Mouse (Mus musculus) CD4-positive, CD25-positive, alpha-beta regulatory T cell, adult 2 months (primary cell): Measurements from ENCODE around the gene Sepsecs.
A peak's percentile ranks its signal among the peaks of the same experiment; 100 is the strongest.
"Not testable (repeated sequence)": the region's sequence is repeated elsewhere in the genome, so short reads cannot be mapped to it uniquely, and the experiment has no call there.

ENCODE experiments used
- DNase-seq: peaks from one replicate; pipeline ENCODE4 v3.0.0-alpha.2; 2012; ENCODE audit warnings: low read depth, low spot score

The Sepsecs gene

GRCm38 (mm10) chr5:52669426-52670191, at the start of gene Sepsecs:
Gene Sepsecs, minus strand, starts transcription at chr5:52669708.
- DNase-seq: peak; percentile 93

- no peak for DNase-seq
Measured at GRCm38 (mm10) chr5:52716742-52717448, 47.4 kb upstream of the Sepsecs start.

GRCm38 (mm10) chr5:52712704-52713103, 43.2 kb upstream of the Sepsecs start:
- no peak for DNase-seq

- no peak for DNase-seq
Measured at GRCm38 (mm10) chr5:52704562-52704961, 35.1 kb upstream of the Sepsecs start.

GRCm38 (mm10) chr5:52697882-52698440, 28.5 kb upstream of the Sepsecs start:
- DNase-seq: not testable (repeated sequence)

GRCm38 (mm10) chr5:52697291-52697690, 27.8 kb upstream of the Sepsecs start:
- DNase-seq: no peak

GRCm38 (mm10) chr5:52687741-52688455, 18.4 kb upstream of the Sepsecs start:
- no peak for DNase-seq

GRCm38 (mm10) chr5:52681111-52681510, 11.6 kb upstream of the Sepsecs start:
- no peak for DNase-seq

- DNase-seq: no peak
Measured at GRCm38 (mm10) chr5:52680191-52680590, 10.7 kb upstream of the Sepsecs start.

GRCm38 (mm10) chr5:52678498-52679070, 9.1 kb upstream of the Sepsecs start:
- no peak for DNase-seq

- no peak for DNase-seq
Measured at GRCm38 (mm10) chr5:52677126-52677525, 7.6 kb upstream of the Sepsecs start.

- no peak for DNase-seq
Measured at GRCm38 (mm10) chr5:52674384-52675069, 5.0 kb upstream of the Sepsecs start.

- no peak for DNase-seq
Measured at GRCm38 (mm10) chr5:52673341-52673740, 3.8 kb upstream of the Sepsecs start.

GRCm38 (mm10) chr5:52670745-52671144, 1.2 kb upstream of the Sepsecs start:
- DNase-seq: no peak

GRCm38 (mm10) chr5:52666766-52667165, 2.7 kb downstream of the Sepsecs start:
- DNase-seq: no peak

- DNase-seq: no peak
Measured at GRCm38 (mm10) chr5:52657957-52658356, 11.6 kb downstream of the Sepsecs start.

- no peak for DNase-seq
Measured at GRCm38 (mm10) chr5:52657336-52657735, 12.2 kb downstream of the Sepsecs start.

- DNase-seq: no peak
Measured at GRCm38 (mm10) chr5:52655992-52656391, 13.5 kb downstream of the Sepsecs start.

GRCm38 (mm10) chr5:52654961-52655360, 14.5 kb downstream of the Sepsecs start:
- no peak for DNase-seq

GRCm38 (mm10) chr5:52652606-52653005, 16.9 kb downstream of the Sepsecs start:
- DNase-seq: no peak

GRCm38 (mm10) chr5:52652086-52652485, 17.4 kb downstream of the Sepsecs start:
- DNase-seq: no peak
